Mouse (Mus musculus): Measurements from ENCODE around the gene 4930404H24Rik. TPM values are rescaled to one million over a fixed set of nuclear protein-coding genes. Genes with fewer than 3 reads are reported as not detected.

Gene 4930404H24Rik
- polyA plus RNA-seq, 1 experiment from 2014 or later = not detected

GRCm38 (mm10) chr2:153496898-153497297 is 4.3 kb downstream of the 4930404H24Rik start:
- no peaks in the 10 kb centered on the region for H3K27me3 ChIP-seq
- peak overlapping the region; percentile 79 for H3K27ac ChIP-seq (replicated peaks)
- ATAC-seq (replicated peaks) = peak; percentile 47
- 5% methylated on average over 13 of the region's 13 CpGs for WGBS
- H3K4me1 ChIP-seq = peaks cover 48% of the 10 kb centered on the region
- H3K4me3 ChIP-seq = no peak overlapping the region
- no peaks in the 10 kb centered on the region for H3K36me3 ChIP-seq
- no peak overlapping the region for H3K9ac ChIP-seq (replicated peaks)
- H3K9me3 ChIP-seq = no peaks in the 10 kb centered on the region
- no peak overlapping the region for H3K4me2 ChIP-seq (replicated peaks)

GRCm38 (mm10) chr2:153499154-153499553 is 6.6 kb downstream of the 4930404H24Rik start:
- Histone ChIP-seq H3K4me3 (no peak overlapping the region), H3K4me2 (replicated peaks) (no peak overlapping the region), H3K36me3 (no peaks in the 10 kb centered on the region), H3K9ac (replicated peaks) (no peak overlapping the region), H3K27me3 (no peaks in the 10 kb centered on the region), H3K27ac (replicated peaks) (no peak overlapping the region), H3K4me1 (peaks cover 33% of the 10 kb centered on the region), H3K9me3 (no peaks in the 10 kb centered on the region)
- no peak for ATAC-seq (replicated peaks)
- 61% methylated on average over 4 of the region's 4 CpGs for WGBS

- Histone ChIP-seq H3K9ac (replicated peaks) (no peak overlapping the region), H3K9me3 (no peaks in the 10 kb centered on the region), H3K36me3 (no peaks in the 10 kb centered on the region), H3K27ac (replicated peaks) (no peak overlapping the region), H3K4me1 (peaks cover 18% of the 10 kb centered on the region), H3K4me2 (replicated peaks) (no peak overlapping the region), H3K4me3 (no peak overlapping the region), H3K27me3 (no peaks in the 10 kb centered on the region)
- 94% methylated on average over 5 of the region's 5 CpGs for WGBS
- ATAC-seq (replicated peaks) = no peak
Measured at GRCm38 (mm10) chr2:153506385-153506784, 13.8 kb downstream of the 4930404H24Rik start.

- no peaks in the 10 kb centered on the region for H3K9me3 ChIP-seq
Measured at GRCm38 (mm10) chr2:153507969-153508368, 15.4 kb downstream of the 4930404H24Rik start.

GRCm38 (mm10) chr2:153508405-153508804 is 15.8 kb downstream of the 4930404H24Rik start:
- Histone ChIP-seq H3K4me3 (no peak overlapping the region), H3K36me3 (no peaks in the 10 kb centered on the region), H3K9me3 (no peaks in the 10 kb centered on the region), H3K4me1 (peaks cover 33% of the 10 kb centered on the region), H3K27me3 (no peaks in the 10 kb centered on the region), H3K27ac (replicated peaks) (no peak overlapping the region), H3K9ac (replicated peaks) (no peak overlapping the region), H3K4me2 (replicated peaks) (no peak overlapping the region)
- ATAC-seq (replicated peaks) = no peak
- WGBS = 56% methylated on average over 3 of the region's 3 CpGs

More at GRCm38 (mm10) chr2:153507969-153508368, 15.4 kb downstream of the 4930404H24Rik start:
- H3K27me3 ChIP-seq = no peaks in the 10 kb centered on the region
- H3K36me3 ChIP-seq = no peaks in the 10 kb centered on the region
- H3K4me2 ChIP-seq (replicated peaks) = no peak overlapping the region
- H3K4me1 ChIP-seq = peaks cover 33% of the 10 kb centered on the region
- no peak overlapping the region for H3K4me3 ChIP-seq
- no peak for ATAC-seq (replicated peaks)
- 96% methylated on average over 2 of the region's 2 CpGs for WGBS
- H3K27ac ChIP-seq (replicated peaks) = no peak overlapping the region
- no peak overlapping the region for H3K9ac ChIP-seq (replicated peaks)

GRCm38 (mm10) chr2:153509211-153510029 is 16.8 kb downstream of the 4930404H24Rik start:
- WGBS = 10% methylated on average over 18 of the region's 18 CpGs

GRCm38 (mm10) chr2:153510136-153510535 is 17.5 kb downstream of the 4930404H24Rik start:
- no peak for ATAC-seq (replicated peaks)
- no peaks in the 10 kb centered on the region for H3K27me3 ChIP-seq
- H3K9ac ChIP-seq (replicated peaks) = no peak overlapping the region
- H3K27ac ChIP-seq (replicated peaks) = no peak overlapping the region
- 78% methylated on average over 8 of the region's 8 CpGs for WGBS
- no peaks in the 10 kb centered on the region for H3K36me3 ChIP-seq
- H3K4me1 ChIP-seq = peaks cover 33% of the 10 kb centered on the region
- H3K4me2 ChIP-seq (replicated peaks) = no peak overlapping the region
- H3K9me3 ChIP-seq = no peaks in the 10 kb centered on the region
- H3K4me3 ChIP-seq = no peak overlapping the region

More at GRCm38 (mm10) chr2:153509211-153510029, 16.8 kb downstream of the 4930404H24Rik start:
- Histone ChIP-seq H3K36me3 (no peaks in the 10 kb centered on the region), H3K9me3 (no peaks in the 10 kb centered on the region), H3K4me3 (no peak overlapping the region), H3K4me1 (peaks cover 33% of the 10 kb centered on the region), H3K27ac (replicated peaks) (peak overlapping the region; percentile 64), H3K9ac (replicated peaks) (peak overlapping the region; percentile 11; the same call in 1 of the 2 replicates), H3K27me3 (no peaks in the 10 kb centered on the region), H3K4me2 (replicated peaks) (0 out of 2 replicates have a peak overlapping the region, but pooled peaks have one; percentile 1)
- peak; percentile 46 for ATAC-seq (replicated peaks)

- Histone ChIP-seq H3K27me3 (no peaks in the 10 kb centered on the region), H3K4me1 (peaks cover 33% of the 10 kb centered on the region), H3K36me3 (no peaks in the 10 kb centered on the region), H3K4me2 (replicated peaks) (no peak overlapping the region), H3K9ac (replicated peaks) (no peak overlapping the region), H3K27ac (replicated peaks) (no peak overlapping the region), H3K4me3 (no peak overlapping the region), H3K9me3 (no peaks in the 10 kb centered on the region)
- WGBS = 20% methylated on average over 6 of the region's 6 CpGs
- no peak for ATAC-seq (replicated peaks)
Measured at GRCm38 (mm10) chr2:153511562-153511961, 19.0 kb downstream of the 4930404H24Rik start.

- H3K9ac ChIP-seq (replicated peaks) = no peak overlapping the region
- no peaks in the 10 kb centered on the region for H3K27me3 ChIP-seq
- no peak overlapping the region for H3K4me2 ChIP-seq (replicated peaks)
- H3K9me3 ChIP-seq = no peaks in the 10 kb centered on the region
- no peak overlapping the region for H3K4me3 ChIP-seq
- no peak for ATAC-seq (replicated peaks)
- no peak overlapping the region for H3K27ac ChIP-seq (replicated peaks)
- H3K36me3 ChIP-seq = no peaks in the 10 kb centered on the region
- 77% methylated on average over 14 of the region's 14 CpGs for WGBS
- H3K4me1 ChIP-seq = peaks cover 33% of the 10 kb centered on the region
Measured at GRCm38 (mm10) chr2:153512416-153513323, 20.1 kb downstream of the 4930404H24Rik start.

- 87% methylated on average over 3 of the region's 3 CpGs for WGBS
- Histone ChIP-seq H3K4me1 (peaks cover 27% of the 10 kb centered on the region), H3K4me3 (no peak overlapping the region), H3K4me2 (replicated peaks) (no peak overlapping the region), H3K27ac (replicated peaks) (no peak overlapping the region), H3K9ac (replicated peaks) (no peak overlapping the region), H3K36me3 (no peaks in the 10 kb centered on the region), H3K9me3 (no peaks in the 10 kb centered on the region), H3K27me3 (no peaks in the 10 kb centered on the region)
- ATAC-seq (replicated peaks) = no peak
Measured at GRCm38 (mm10) chr2:153513983-153514382, 21.4 kb downstream of the 4930404H24Rik start.

GRCm38 (mm10) chr2:153514497-153515380 is 22.1 kb downstream of the 4930404H24Rik start:
- Histone ChIP-seq H3K4me1 (peaks cover 19% of the 10 kb centered on the region), H3K9ac (replicated peaks) (no peak overlapping the region), H3K4me2 (replicated peaks) (no peak overlapping the region), H3K27me3 (no peaks in the 10 kb centered on the region), H3K36me3 (no peaks in the 10 kb centered on the region), H3K4me3 (no peak overlapping the region), H3K27ac (replicated peaks) (no peak overlapping the region), H3K9me3 (no peaks in the 10 kb centered on the region)
- 81% methylated on average over 14 of the region's 14 CpGs for WGBS
- no peak for ATAC-seq (replicated peaks)

All from forebrain, embryonic 15.5 days (tissue).